Mouse (Mus musculus): ENCODE data around the gene Capn12. TPM values are rescaled to one million over a fixed set of nuclear protein-coding genes. Genes with fewer than 3 reads are reported as not detected.

Capn12 gene
- polyA plus RNA-seq, 2 experiments: 0.01 to 0.19 TPM

GRCm38 (mm10) chr7:28939418-28940183 lies 58.4 kb downstream of the Capn12 start:
- Histone ChIP-seq H3K9me3 (ENCODE audit: control insufficient read depth, low read length) (no peaks in the 10 kb centered on the region), H3K4me1 (replicated peaks; ENCODE audit: control insufficient read depth in 2 of 2, insufficient read depth in 2 of 2, low read length in 1 of 2) (peaks cover 17 to 55% of the 10 kb centered on the region in 2 experiments), H3K27ac (no peak overlapping the region), H3K4me2 (ENCODE audit: low read depth) (no peak overlapping the region), H3K36me3 (replicated peaks; ENCODE audit: control insufficient read depth, insufficient read depth, low read depth) (peaks cover 5% of the 10 kb centered on the region), H3K27me3 (ENCODE audit: control insufficient read depth, insufficient read depth, low read length) (no peaks in the 10 kb centered on the region), H3K4me3 (ENCODE audit: insufficient read depth in 1 of 2, low read depth in 2 of 2, low read length in 2 of 2) (no peak overlapping the region), H3K9ac (replicated peaks) (no peak overlapping the region)
- DNase-seq (ENCODE audit: low read depth in 3 of 3, low spot score in 3 of 3): no peak
- no peak for ATAC-seq (ENCODE audit: insufficient read depth)
- TF ChIP-seq EP300 (IDR thresholded peaks at IDR 0.05; ENCODE audit: low read depth) (no peak), CTCF (IDR thresholded peaks at IDR 0.05; ENCODE audit: low read depth) (no peak)
- 88% methylated on average over 7 of the region's 7 CpGs for WGBS (ENCODE audit: insufficient replicate concordance)

GRCm38 (mm10) chr7:28941129-28941528 lies 59.9 kb downstream of the Capn12 start:
- no peak overlapping the region for H3K27ac ChIP-seq
- peaks cover 27 to 63% of the 10 kb centered on the region in 2 experiments for H3K4me1 ChIP-seq (replicated peaks; ENCODE audit: control insufficient read depth in 2 of 2, insufficient read depth in 2 of 2, low read length in 1 of 2)
- ATAC-seq (ENCODE audit: insufficient read depth) (no peak), DNase-seq (ENCODE audit: low read depth in 3 of 3, low spot score in 3 of 3) (no peak)
- no peak overlapping the region for H3K4me3 ChIP-seq (ENCODE audit: insufficient read depth in 1 of 2, low read depth in 2 of 2, low read length in 2 of 2)
- H3K9ac ChIP-seq (replicated peaks): no peak overlapping the region
- H3K9me3 ChIP-seq (ENCODE audit: control insufficient read depth, low read length): no peaks in the 10 kb centered on the region
- TF ChIP-seq CTCF (IDR thresholded peaks at IDR 0.05; ENCODE audit: low read depth): no peak
- no peak for TF ChIP-seq EP300 (IDR thresholded peaks at IDR 0.05; ENCODE audit: low read depth)
- 68% methylated on average over 4 of the region's 4 CpGs for WGBS (ENCODE audit: insufficient replicate concordance)
- no peak overlapping the region for H3K4me2 ChIP-seq (ENCODE audit: low read depth)
- no peaks in the 10 kb centered on the region for H3K27me3 ChIP-seq (ENCODE audit: control insufficient read depth, insufficient read depth, low read length)
- peaks cover 5% of the 10 kb centered on the region for H3K36me3 ChIP-seq (replicated peaks; ENCODE audit: control insufficient read depth, insufficient read depth, low read depth)

GRCm38 (mm10) chr7:28941542-28941941 lies 60.3 kb downstream of the Capn12 start:
- TF ChIP-seq CTCF (IDR thresholded peaks at IDR 0.05; ENCODE audit: low read depth) (no peak), EP300 (IDR thresholded peaks at IDR 0.05; ENCODE audit: low read depth) (no peak)
- Histone ChIP-seq H3K9me3 (ENCODE audit: control insufficient read depth, low read length) (no peaks in the 10 kb centered on the region), H3K27ac (peak overlapping the region; percentile 20; the same call in 1 of the 2 replicates), H3K27me3 (ENCODE audit: control insufficient read depth, insufficient read depth, low read length) (no peaks in the 10 kb centered on the region), H3K36me3 (replicated peaks; ENCODE audit: control insufficient read depth, insufficient read depth, low read depth) (peaks cover 5% of the 10 kb centered on the region), H3K9ac (replicated peaks) (no peak overlapping the region), H3K4me1 (replicated peaks; ENCODE audit: control insufficient read depth in 2 of 2, insufficient read depth in 2 of 2, low read length in 1 of 2) (peaks cover 28 to 63% of the 10 kb centered on the region in 2 experiments), H3K4me2 (ENCODE audit: low read depth) (no peak overlapping the region), H3K4me3 (ENCODE audit: insufficient read depth in 1 of 2, low read depth in 2 of 2, low read length in 2 of 2) (no peak overlapping the region)
- 77% methylated on average over 4 of the region's 4 CpGs for WGBS (ENCODE audit: insufficient replicate concordance)
- ATAC-seq (ENCODE audit: insufficient read depth): no peak
- DNase-seq (ENCODE audit: low read depth in 3 of 3, low spot score in 3 of 3): no peak

Other genes starting within 250 kb of the Capn12 start
- gene Fbxo27, start 188.6 kb upstream of the Capn12 start, polyA plus RNA-seq (2012; rRNA removed): 0.37 and 0.55 TPM in 2 replicates
- 0.09 and 0.15 TPM in 2 replicates for gene Fbxo27, start 188.6 kb upstream of the Capn12 start, polyA plus RNA-seq (2014; fragmentation: Nextera tagmentation; extraction: Ambion mirVana)
- gene Fbxo17, start 164.6 kb upstream of the Capn12 start, polyA plus RNA-seq (2012; rRNA removed): 0.68 and 0.76 TPM in 2 replicates
- gene Fbxo17, start 164.6 kb upstream of the Capn12 start, polyA plus RNA-seq (2014; fragmentation: Nextera tagmentation; extraction: Ambion mirVana): 0.61 and 0.93 TPM in 2 replicates
- gene Mrps12, start 139.6 kb upstream of the Capn12 start, polyA plus RNA-seq (2012; rRNA removed): 46.2 and 50.2 TPM in 2 replicates
- 82.5 and 91.0 TPM in 2 replicates for gene Mrps12, start 139.6 kb upstream of the Capn12 start, polyA plus RNA-seq (2014; fragmentation: Nextera tagmentation; extraction: Ambion mirVana)
- 11.4 and 12.7 TPM in 2 replicates for gene Sars2, start 139.4 kb upstream of the Capn12 start, polyA plus RNA-seq (2012; rRNA removed)
- gene Sars2, start 139.4 kb upstream of the Capn12 start, polyA plus RNA-seq (2014; fragmentation: Nextera tagmentation; extraction: Ambion mirVana): 9.3 and 11.3 TPM in 2 replicates
- not detected in 2 replicates for gene Ccer2, start 125.2 kb upstream of the Capn12 start, polyA plus RNA-seq (2012; rRNA removed)
- gene Ccer2, start 125.2 kb upstream of the Capn12 start, polyA plus RNA-seq (2014; fragmentation: Nextera tagmentation; extraction: Ambion mirVana): not detected in 2 replicates
- gene Sirt2, start 114.7 kb upstream of the Capn12 start, polyA plus RNA-seq (2012; rRNA removed): 18.5 and 18.7 TPM in 2 replicates
- gene Sirt2, start 114.7 kb upstream of the Capn12 start, polyA plus RNA-seq (2014; fragmentation: Nextera tagmentation; extraction: Ambion mirVana): 21.3 and 24.2 TPM in 2 replicates
- 15.0 and 19.7 TPM in 2 replicates for gene Nfkbib, start 113.9 kb upstream of the Capn12 start, polyA plus RNA-seq (2012; rRNA removed)
- gene Nfkbib, start 113.9 kb upstream of the Capn12 start, polyA plus RNA-seq (2014; fragmentation: Nextera tagmentation; extraction: Ambion mirVana): 27.0 and 29.6 TPM in 2 replicates
- 4.3 and 4.7 TPM in 2 replicates for gene Rinl, start 92.5 kb upstream of the Capn12 start, polyA plus RNA-seq (2012; rRNA removed)
- gene Rinl, start 92.5 kb upstream of the Capn12 start, polyA plus RNA-seq (2014; fragmentation: Nextera tagmentation; extraction: Ambion mirVana): 4.0 and 4.8 TPM in 2 replicates
- 110 and 138 TPM in 2 replicates for gene Hnrnpl, start 72.9 kb upstream of the Capn12 start, polyA plus RNA-seq (2012; rRNA removed)
- gene Hnrnpl, start 72.9 kb upstream of the Capn12 start, polyA plus RNA-seq (2014; fragmentation: Nextera tagmentation; extraction: Ambion mirVana): 83.1 and 91.3 TPM in 2 replicates
- 62.4 and 62.7 TPM in 2 replicates for gene Ech1, start 56.2 kb upstream of the Capn12 start, polyA plus RNA-seq (2012; rRNA removed)
- gene Ech1, start 56.2 kb upstream of the Capn12 start, polyA plus RNA-seq (2014; fragmentation: Nextera tagmentation; extraction: Ambion mirVana): 92.5 and 97.4 TPM in 2 replicates
- 2.3 and 3.3 TPM in 2 replicates for gene Lgals4, start 47.6 kb upstream of the Capn12 start, polyA plus RNA-seq (2012; rRNA removed)
- 0.98 and 1.1 TPM in 2 replicates for gene Lgals4, start 47.6 kb upstream of the Capn12 start, polyA plus RNA-seq (2014; fragmentation: Nextera tagmentation; extraction: Ambion mirVana)
- gene Lgals7, start 17.6 kb upstream of the Capn12 start, polyA plus RNA-seq (2012; rRNA removed): 0.09 and 0.42 TPM in 2 replicates
- gene Lgals7, start 17.6 kb upstream of the Capn12 start, polyA plus RNA-seq (2014; fragmentation: Nextera tagmentation; extraction: Ambion mirVana): 0.40 TPM in 1 of 2 replicates, not detected in the other
- 80.4 and 86.2 TPM in 2 replicates for gene Actn4, start 80.9 kb downstream of the Capn12 start, polyA plus RNA-seq (2012; rRNA removed)
- 94.5 and 105 TPM in 2 replicates for gene Actn4, start 80.9 kb downstream of the Capn12 start, polyA plus RNA-seq (2014; fragmentation: Nextera tagmentation; extraction: Ambion mirVana)
- 281 and 283 TPM in 2 replicates for gene Eif3k, start 100.4 kb downstream of the Capn12 start, polyA plus RNA-seq (2012; rRNA removed)
- 283 and 288 TPM in 2 replicates for gene Eif3k, start 100.4 kb downstream of the Capn12 start, polyA plus RNA-seq (2014; fragmentation: Nextera tagmentation; extraction: Ambion mirVana)
- 16.7 and 17.3 TPM in 2 replicates for gene Map4k1, start 100.6 kb downstream of the Capn12 start, polyA plus RNA-seq (2012; rRNA removed)
- 24.9 and 27.4 TPM in 2 replicates for gene Map4k1, start 100.6 kb downstream of the Capn12 start, polyA plus RNA-seq (2014; fragmentation: Nextera tagmentation; extraction: Ambion mirVana)
- gene Ryr1, start 243.8 kb downstream of the Capn12 start, polyA plus RNA-seq (2012; rRNA removed): 0.06 and 0.15 TPM in 2 replicates
- 0.06 and 0.08 TPM in 2 replicates for gene Ryr1, start 243.8 kb downstream of the Capn12 start, polyA plus RNA-seq (2014; fragmentation: Nextera tagmentation; extraction: Ambion mirVana)

All from liver, embryonic 14.5 days (tissue).